Mouse (Mus musculus) testis, adult 2 months (tissue): ENCODE results near the gene Ptprt.

Experiments
- CTCF ChIP-seq: fragments of 200-500 bp; IDR thresholded peaks from 2 replicates; pipeline ENCODE4 v1.5.1; 2012; ENCODE audit warnings: low read depth, mild to moderate bottlenecking, inconsistent platforms, low read length, moderate library complexity; ENCODE audit not compliant: control insufficient read depth, insufficient read depth, insufficient replicate concordance
- POLR2A ChIP-seq: fragments of 200-500 bp; IDR thresholded peaks from 2 replicates; pipeline ENCODE4 v1.6.1; 2012; ENCODE audit warnings: low read depth, mild to moderate bottlenecking, inconsistent platforms, low read length, moderate library complexity; ENCODE audit not compliant: control insufficient read depth

DNA sequence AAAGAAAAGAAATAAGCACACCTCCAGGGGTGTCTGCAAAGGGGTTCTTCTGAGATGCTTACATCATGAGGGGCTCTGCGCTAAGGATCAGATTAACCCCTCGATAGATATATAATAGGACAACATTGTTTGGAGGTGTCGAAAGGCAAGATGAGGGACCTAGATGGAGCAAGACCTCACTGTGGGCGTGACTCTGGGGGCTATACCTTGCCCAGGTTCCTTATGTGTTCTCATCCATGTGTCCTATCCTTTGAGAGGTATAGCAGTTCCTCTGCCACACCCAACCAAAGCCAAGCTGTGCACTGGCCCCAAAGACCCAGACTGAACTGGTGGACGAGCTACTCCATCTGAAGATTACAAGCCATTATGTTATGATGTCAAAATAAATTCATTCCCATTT lies 58.2 kb downstream of the Ptprt start:
- TF ChIP-seq CTCF (no peak), POLR2A (no peak)
